ENCODE assay signal across 9 mouse cellular contexts in genomic region chr9:75653981-75654911, GRCm38 (mm10). TPM values are rescaled to one million over a fixed set of nuclear protein-coding genes. Genes with fewer than 3 reads are reported as not detected.
A peak's percentile ranks its signal among the peaks of the same experiment; 100 is the strongest.
DNase-seq lines count a peak whose midpoint lies in the region; ATAC-seq lines count a peak whose summit lies in the region.
"Had no signal": no experiment of that assay in that cellular context is flagged by ENCODE, and none has a peak within 500 bp of the region (broad histone marks: within the 10 kb centered on the region; RNA-seq: fewer than 3 reads in every experiment).

No protein-coding gene starts in this region.

- H3K27me3 ChIP-seq in kidney, embryonic 14.5 days (ENCODE audit: control insufficient read depth, insufficient read depth, low read length): no peaks in the 10 kb centered on the region

- H3K4me1 ChIP-seq in kidney, embryonic 14.5 days (ENCODE audit: control insufficient read depth, insufficient read depth, low read length): peaks cover 5% of the 10 kb centered on the region; the same call in 1 of the 2 replicates
- H3K4me1 ChIP-seq: forebrain, embryonic 10.5 days had no signal

- ATAC-seq in kidney, embryonic 14.5 days (ENCODE audit: low FRiP score, low TSS enrichment): peak; percentile 44; the same call in 1 of the 2 replicates
- ATAC-seq in inflammation-experienced regulatory T-cells, adult 6 months: no peak
- no peak for ATAC-seq in erythroblast, adult 5-6 weeks (replicated peaks; ENCODE audit: low FRiP score, poor library complexity, severe bottlenecking)

- no peak overlapping the region for H3K9ac ChIP-seq in kidney, embryonic 14.5 days (ENCODE audit: low read depth, low read length)

- no peak overlapping the region for H3K4me3 ChIP-seq in kidney, embryonic 14.5 days (ENCODE audit: low read length)
- H3K4me3 ChIP-seq: forebrain, embryonic 10.5 days had no signal

- no peak overlapping the region for H3K27ac ChIP-seq in kidney, embryonic 14.5 days (ENCODE audit: low read depth, low read length)
- H3K27ac ChIP-seq: forebrain, embryonic 10.5 days had no signal

- no peaks in the 10 kb centered on the region for H3K36me3 ChIP-seq in kidney, embryonic 14.5 days (ENCODE audit: control insufficient read depth, insufficient read depth, low read length)

- 34% methylated on average over 12 of the region's 12 CpGs for WGBS in kidney, embryonic 14.5 days

- intact Hi-C loops in heart, postnatal 14 days (cut with DNase I): no loop called here

- DNase-seq in kidney, adult 9 months: no peak
- peak; percentile 14 for DNase-seq in urinary bladder, postnatal 25 days (ENCODE audit: low spot score)
- DNase-seq in urinary bladder, postnatal 4 days (ENCODE audit: low spot score in 2 of 2): no peak
- peak; percentile 31 to 56 for DNase-seq in heart, postnatal 14 days
- DNase-seq in telencephalon, adult 2 months (ENCODE audit: low read depth, low spot score): peak; percentile 62

- H3K9me3 ChIP-seq in kidney, embryonic 14.5 days (ENCODE audit: control insufficient read depth, low read length): no peaks in the 10 kb centered on the region
- H3K9me3 ChIP-seq: forebrain, embryonic 10.5 days had no signal

- H3K4me2 ChIP-seq in kidney, embryonic 14.5 days (replicated peaks; ENCODE audit: low read depth, low read length): no peak overlapping the region

RNA-seq across cellular contexts. Expression of gene Lysmd2, which starts 28.7 kb away (rescaled TPM):
- polyA plus RNA-seq in kidney, embryonic 14.5 days (2014; fragmentation: Nextera tagmentation; extraction: Ambion mirVana): 36.2 and 43.7 TPM in 2 replicates
- total RNA-seq in heart, postnatal 14 days (2021): 1 to 10 TPM; 8.2 to 8.7 TPM
- polyA plus RNA-seq in inflammation-experienced regulatory T-cells, adult 6 months (2017; shearing (Covaris generic)): 1 to 10 TPM; 4.9 to 6.1 (median 5.9) TPM
- 2.9 TPM in 1 of 2 replicates, not detected in the other for total RNA-seq in erythroblast, adult 5-6 weeks (2015; ENCODE audit: low replicate concordance)
- total RNA-seq in erythroblast, adult 5-6 weeks (2017; ENCODE audit: low replicate concordance): 2.1 TPM in 1 of 2 replicates, not detected in the other

RNA-seq across cellular contexts. Expression of gene Scg3, which starts 29.6 kb away (rescaled TPM):
- polyA plus RNA-seq in kidney, embryonic 14.5 days (2014; fragmentation: Nextera tagmentation; extraction: Ambion mirVana): 0.26 and 0.35 TPM in 2 replicates
- total RNA-seq in heart, postnatal 14 days (2021): under 1 TPM; 0.49 to 0.62 TPM
- not detected for polyA plus RNA-seq in inflammation-experienced regulatory T-cells, adult 6 months (2017; shearing (Covaris generic))
- not detected in 2 replicates for total RNA-seq in erythroblast, adult 5-6 weeks (2015; ENCODE audit: low replicate concordance)
- total RNA-seq in erythroblast, adult 5-6 weeks (2017; ENCODE audit: low replicate concordance): 0.84 TPM in 1 of 2 replicates, not detected in the other

RNA-seq across cellular contexts. Expression of gene Tmod2, which starts 43.1 kb away (rescaled TPM):
- polyA plus RNA-seq in kidney, embryonic 14.5 days (2014; fragmentation: Nextera tagmentation; extraction: Ambion mirVana): 17.6 and 22.8 TPM in 2 replicates
- 1 to 10 TPM; 4.6 to 5.0 TPM for total RNA-seq in heart, postnatal 14 days (2021)
- under 1 TPM in 2 of 3 experiments, not detected in 1; 0.04 to 0.09 TPM for polyA plus RNA-seq in inflammation-experienced regulatory T-cells, adult 6 months (2017; shearing (Covaris generic))
- not detected in 2 replicates for total RNA-seq in erythroblast, adult 5-6 weeks (2015; ENCODE audit: low replicate concordance)
- not detected in 2 replicates for total RNA-seq in erythroblast, adult 5-6 weeks (2017; ENCODE audit: low replicate concordance)

Comparison
In these comparisons a context has a peak if more than half of its experiments do, and no peak if none do; other contexts are left out.
1. DNase-seq: peak in urinary bladder, postnatal 25 days (single experiment), heart, postnatal 14 days (2 of 2) and telencephalon, adult 2 months (single experiment); none in kidney, adult 9 months (single experiment) and urinary bladder, postnatal 4 days (0 of 2).
2. RNA of gene Tmod2, which starts 43.1 kb away (total RNA-seq): 4.6 to 5.0 TPM in heart, postnatal 14 days; not detected in erythroblast, adult 5-6 weeks; every median in the first group is over 4 times any median in the second.